Mouse (Mus musculus) neural tube, embryonic 14.5 days (tissue): ENCODE results near the gene Dvl2. TPM values are rescaled to one million over a fixed set of nuclear protein-coding genes. Genes with fewer than 3 reads are reported as not detected.

ENCODE experiments used
- ATAC-seq: fragments of 200-750 bp; cut with Nextera tagmentation; 2 replicates; pipeline ENCODE4 v1.8.0; 2017; ENCODE audit warnings: low read depth, mild to moderate bottlenecking, moderate TSS enrichment, moderate library complexity
- H3K27ac ChIP-seq: fragments of 300-500 bp; sonication (generic); 2 replicates; pipeline ENCODE4 v1.5.1; 2014; ENCODE audit warnings: low read depth, mild to moderate bottlenecking, control low read depth, low read length, moderate library complexity, mixed read lengths
- H3K27me3 ChIP-seq: fragments of 300-500 bp; sonication (generic); 2 replicates; pipeline ENCODE4 v1.6.1; 2014; ENCODE audit warnings: low read length; ENCODE audit not compliant: control insufficient read depth, insufficient read depth
- H3K36me3 ChIP-seq: fragments of 300-500 bp; sonication (generic); 2 replicates; pipeline ENCODE4 v1.6.1; 2014; ENCODE audit warnings: low read length, mixed read lengths; ENCODE audit not compliant: control insufficient read depth, insufficient read depth
- H3K4me1 ChIP-seq: fragments of 300-500 bp; sonication (generic); 2 replicates; pipeline ENCODE4 v1.6.1; 2014; ENCODE audit warnings: low read length; ENCODE audit not compliant: control insufficient read depth, insufficient read depth
- H3K4me2 ChIP-seq: fragments of 300-500 bp; sonication (generic); 2 replicates; pipeline ENCODE4 v1.6.1; 2014; ENCODE audit warnings: mild to moderate bottlenecking, low read depth, low read length, control low read depth
- H3K4me3 ChIP-seq: fragments of 300-500 bp; sonication (generic); 2 replicates; pipeline ENCODE4 v1.5.1; 2014; ENCODE audit warnings: low read depth, low read length, control low read depth, mixed read lengths
- H3K9ac ChIP-seq: fragments of 300-500 bp; sonication (generic); replicated peaks from 2 replicates; pipeline ENCODE4 v1.6.1; 2014; ENCODE audit warnings: low read depth, mild to moderate bottlenecking, control low read depth, low read length, mixed read lengths
- H3K9me3 ChIP-seq: fragments of 300-500 bp; sonication (generic); 2 replicates; pipeline ENCODE4 v1.6.1; 2016; ENCODE audit warnings: low read length; ENCODE audit not compliant: control insufficient read depth
- WGBS: fragments of 180-500 bp; shearing (Covaris S2); extraction: QIAGEN DNeasy Blood & Tissue Kit; methylation state at CpG from one replicate; pipeline ENCODE4 v1.1.7; 2014; 5-methylcytosine and 5-hydroxymethylcytosine counted together
- polyA plus RNA-seq: library from polyadenylated mRNA; unstranded; fragments of >200 nt; fragmentation: Nextera tagmentation; extraction: Ambion mirVana; gene quantifications from 2 replicates; pipeline ENCODE4 v1.2.1, GENCODE M21; 2014

Dvl2 gene
- polyA plus RNA-seq, 1 experiment from 2014 or later: 19.0 TPM

DNA sequence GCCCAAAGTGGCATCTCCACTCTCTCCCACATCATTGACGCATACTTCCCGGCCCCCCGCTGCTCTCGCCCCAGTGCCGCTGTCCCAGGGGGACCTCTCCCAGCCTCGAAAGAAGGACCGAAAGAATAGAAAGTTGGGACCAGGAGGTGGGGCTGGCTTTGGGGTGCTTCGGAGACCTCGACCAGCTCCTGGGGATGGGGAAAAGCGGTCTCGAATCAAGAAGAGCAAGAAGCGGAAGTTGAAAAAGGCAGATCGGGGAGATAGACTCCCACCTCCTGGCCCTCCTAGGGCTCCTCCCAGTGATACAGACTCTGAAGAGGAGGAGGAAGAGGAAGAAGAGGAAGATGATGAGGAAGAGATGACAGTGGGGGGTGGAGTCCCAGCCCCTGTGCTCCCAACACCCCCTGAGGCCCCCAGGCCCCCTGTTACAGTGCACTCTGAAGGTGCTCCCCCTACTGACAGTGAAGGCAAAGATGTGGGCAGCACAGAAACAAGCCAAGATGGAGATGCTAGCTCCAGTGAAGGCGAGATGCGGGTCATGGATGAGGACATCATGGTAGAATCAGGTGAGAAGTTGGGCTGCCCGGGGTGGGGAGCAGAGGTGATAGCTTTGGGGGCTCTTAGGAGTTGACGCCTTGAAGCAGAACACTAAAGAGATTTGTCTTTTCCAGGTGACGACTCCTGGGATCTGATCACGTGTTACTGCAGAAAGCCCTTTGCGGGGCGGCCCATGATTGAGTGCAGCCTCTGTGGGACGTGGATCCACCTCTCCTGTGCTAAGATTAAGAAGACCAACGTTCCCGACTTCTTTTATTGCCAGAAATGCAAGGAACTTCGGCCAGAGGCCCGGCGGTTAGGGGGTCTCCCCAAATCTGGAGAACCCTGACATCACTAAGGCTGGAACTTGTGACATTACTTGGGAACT lies 1.6 kb upstream of the Dvl2 start:
- Histone ChIP-seq H3K27me3 (no peaks in the 10 kb centered on the region), H3K4me2 (no peak overlapping the region), H3K9me3 (no peaks in the 10 kb centered on the region), H3K4me3 (no peak overlapping the region), H3K4me1 (peaks cover 35% of the 10 kb centered on the region), H3K36me3 (peaks cover 27% of the 10 kb centered on the region), H3K27ac (no peak overlapping the region), H3K9ac (no peak overlapping the region)
- 94% methylated on average over 27 of the region's 27 CpGs for WGBS
- no peak for ATAC-seq

DNA sequence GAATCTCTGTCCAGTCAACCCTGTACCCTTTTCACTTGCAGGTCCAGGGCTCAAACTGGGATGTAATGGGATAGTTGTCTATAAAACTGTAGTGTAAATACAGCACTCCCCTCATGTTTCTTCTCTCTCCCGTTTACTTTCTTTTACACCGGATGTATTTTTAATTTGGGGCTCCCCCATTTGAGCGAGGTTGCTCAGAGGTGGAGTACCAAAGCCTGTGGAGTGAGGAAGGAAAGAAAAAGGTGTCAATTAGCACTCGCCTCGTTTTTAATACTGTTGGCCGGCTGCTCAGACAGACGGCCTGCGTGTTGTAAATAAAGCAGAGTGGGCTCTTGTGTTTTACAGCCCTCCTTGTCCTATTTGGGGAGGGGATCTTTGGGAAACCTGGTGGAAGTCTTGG lies 729 bp upstream of the Dvl2 start:
- H3K4me2 ChIP-seq: peak overlapping the region; percentile 24; the same call in 1 of the 2 replicates
- H3K36me3 ChIP-seq: peaks cover 19% of the 10 kb centered on the region
- no peaks in the 10 kb centered on the region for H3K9me3 ChIP-seq
- H3K4me1 ChIP-seq: peaks cover 35% of the 10 kb centered on the region
- ATAC-seq: no peak
- no peak overlapping the region for H3K27ac ChIP-seq
- no peaks in the 10 kb centered on the region for H3K27me3 ChIP-seq
- no peak overlapping the region for H3K9ac ChIP-seq
- H3K4me3 ChIP-seq: no peak overlapping the region
- 75% methylated on average over 8 of the region's 8 CpGs for WGBS

DNA sequence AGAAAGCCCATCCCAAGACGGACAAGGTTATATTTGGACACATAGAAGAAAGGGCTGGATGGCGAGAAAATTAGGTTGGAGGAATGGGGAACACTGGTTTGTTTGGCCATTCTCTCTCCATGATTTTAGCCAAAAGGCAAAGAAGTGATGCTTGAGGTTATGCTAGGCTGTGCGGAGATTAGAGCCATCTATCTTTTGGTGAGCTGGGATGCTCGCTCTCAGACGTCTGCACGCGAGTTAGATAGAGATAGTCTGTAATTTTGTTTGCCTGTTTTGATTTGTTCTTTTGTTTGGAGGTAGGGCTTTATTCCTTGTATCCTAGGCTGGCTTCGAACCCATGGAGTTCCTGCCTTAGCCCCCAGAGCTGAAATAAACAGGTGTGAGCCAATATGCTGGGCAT lies 764 bp downstream of the Dvl2 start:
- Histone ChIP-seq H3K4me1 (peaks cover 35% of the 10 kb centered on the region), H3K27me3 (no peaks in the 10 kb centered on the region), H3K9me3 (no peaks in the 10 kb centered on the region), H3K9ac (peak overlapping the region; percentile 69), H3K4me3 (peak overlapping the region; percentile 75), H3K27ac (peak overlapping the region; percentile 93), H3K36me3 (peaks cover 29% of the 10 kb centered on the region), H3K4me2 (peak overlapping the region; percentile 46)
- no peak for ATAC-seq
- WGBS: 9% methylated on average over 8 of the region's 8 CpGs

GRCm38 (mm10) chr11:70001865-70002264 lies 1.5 kb downstream of the Dvl2 start:
- peak overlapping the region; percentile 46 for H3K4me2 ChIP-seq
- H3K27me3 ChIP-seq: no peaks in the 10 kb centered on the region
- no peak overlapping the region for H3K27ac ChIP-seq
- no peaks in the 10 kb centered on the region for H3K9me3 ChIP-seq
- no peak for ATAC-seq
- peak overlapping the region; percentile 75 for H3K4me3 ChIP-seq
- H3K9ac ChIP-seq: no peak overlapping the region
- H3K4me1 ChIP-seq: peaks cover 35% of the 10 kb centered on the region
- peaks cover 36% of the 10 kb centered on the region for H3K36me3 ChIP-seq

DNA sequence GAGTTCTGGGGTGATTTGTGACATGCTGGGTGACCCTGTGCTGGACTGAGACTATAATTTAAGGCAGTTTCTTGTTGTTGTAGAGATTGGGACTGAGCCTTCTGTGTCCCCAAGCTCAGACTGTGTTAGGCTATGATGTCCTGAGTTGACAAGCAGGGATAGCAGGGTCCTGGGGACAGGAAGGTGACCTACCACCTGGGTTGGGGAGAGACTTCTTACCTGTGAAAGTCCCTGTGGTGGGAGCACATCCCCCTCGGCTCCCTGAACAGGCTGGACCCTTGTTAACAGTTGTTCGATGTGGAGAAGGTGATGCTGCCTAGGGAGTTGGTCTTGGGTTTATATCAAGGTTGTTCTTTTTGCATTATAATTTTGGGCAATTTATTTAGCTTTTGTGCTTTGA lies 2.1 kb downstream of the Dvl2 start:
- peaks cover 32% of the 10 kb centered on the region for H3K4me1 ChIP-seq
- ATAC-seq: no peak
- H3K9ac ChIP-seq: 0 out of 2 replicates have a peak overlapping the region, but pooled peaks have one; percentile 4
- no peak overlapping the region for H3K4me3 ChIP-seq
- no peak overlapping the region for H3K27ac ChIP-seq
- peak overlapping the region; percentile 46 for H3K4me2 ChIP-seq
- 90% methylated on average over 2 of the region's 2 CpGs for WGBS
- no peaks in the 10 kb centered on the region for H3K27me3 ChIP-seq
- H3K36me3 ChIP-seq: peaks cover 42% of the 10 kb centered on the region
- no peaks in the 10 kb centered on the region for H3K9me3 ChIP-seq

DNA sequence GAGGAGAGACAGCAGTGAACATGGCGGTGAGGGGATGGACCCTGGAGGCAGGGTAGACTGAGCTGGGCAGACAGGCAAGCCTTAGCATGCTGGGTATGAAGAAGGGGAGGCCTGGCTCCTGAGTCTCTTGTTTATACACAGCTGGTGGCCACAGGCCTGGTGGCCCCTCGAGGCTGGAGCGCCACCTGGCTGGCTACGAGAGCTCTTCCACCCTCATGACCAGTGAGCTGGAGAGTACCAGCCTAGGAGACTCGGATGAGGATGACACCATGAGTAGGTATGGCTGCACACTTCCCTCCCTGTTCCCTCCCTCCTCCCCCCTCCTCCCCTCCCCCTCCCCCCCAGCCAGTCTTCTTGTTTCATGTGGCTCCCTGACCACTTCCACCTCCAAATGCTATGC lies 5.1 kb downstream of the Dvl2 start:
- Histone ChIP-seq H3K9me3 (no peaks in the 10 kb centered on the region), H3K27me3 (no peaks in the 10 kb centered on the region), H3K36me3 (peaks cover 54% of the 10 kb centered on the region), H3K4me2 (no peak overlapping the region), H3K4me1 (peaks cover 22% of the 10 kb centered on the region), H3K4me3 (no peak overlapping the region), H3K27ac (no peak overlapping the region), H3K9ac (no peak overlapping the region)
- WGBS: 72% methylated on average over 2 of the region's 5 CpGs
- no peak for ATAC-seq

DNA sequence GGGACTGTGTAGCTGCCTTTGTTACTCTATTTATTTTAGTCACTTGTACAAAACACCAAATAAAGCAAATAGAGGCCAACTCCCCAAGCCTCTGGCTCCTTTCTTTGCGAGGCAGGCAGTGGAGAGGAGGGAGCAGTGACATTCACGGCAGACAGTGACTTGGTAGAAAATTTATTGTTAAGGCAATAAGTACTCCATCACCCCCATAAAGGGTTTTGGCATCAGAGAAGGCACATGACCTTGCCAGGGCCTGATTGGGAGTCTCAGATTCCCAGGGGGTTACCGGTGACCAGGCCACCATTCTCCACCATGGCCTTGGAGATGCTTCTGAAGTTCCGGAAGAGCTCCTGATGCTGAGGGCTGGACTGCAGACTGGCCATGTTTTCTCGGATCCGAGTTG lies 9.6 kb downstream of the Dvl2 start:
- Histone ChIP-seq H3K4me1 (peaks cover 3% of the 10 kb centered on the region; the same call in 1 of the 2 replicates), H3K4me2 (no peak overlapping the region), H3K27me3 (no peaks in the 10 kb centered on the region), H3K9ac (no peak overlapping the region), H3K36me3 (peaks cover 75% of the 10 kb centered on the region), H3K27ac (no peak overlapping the region), H3K4me3 (no peak overlapping the region), H3K9me3 (no peaks in the 10 kb centered on the region)
- 89% methylated on average over 6 of the region's 6 CpGs for WGBS
- ATAC-seq: no peak

- no peak overlapping the region for H3K9ac ChIP-seq
- WGBS: 92% methylated on average over 12 of the region's 12 CpGs
- no peak for ATAC-seq
Observed at GRCm38 (mm10) chr11:70010548-70010947, 10.2 kb downstream of the Dvl2 start.

DNA sequence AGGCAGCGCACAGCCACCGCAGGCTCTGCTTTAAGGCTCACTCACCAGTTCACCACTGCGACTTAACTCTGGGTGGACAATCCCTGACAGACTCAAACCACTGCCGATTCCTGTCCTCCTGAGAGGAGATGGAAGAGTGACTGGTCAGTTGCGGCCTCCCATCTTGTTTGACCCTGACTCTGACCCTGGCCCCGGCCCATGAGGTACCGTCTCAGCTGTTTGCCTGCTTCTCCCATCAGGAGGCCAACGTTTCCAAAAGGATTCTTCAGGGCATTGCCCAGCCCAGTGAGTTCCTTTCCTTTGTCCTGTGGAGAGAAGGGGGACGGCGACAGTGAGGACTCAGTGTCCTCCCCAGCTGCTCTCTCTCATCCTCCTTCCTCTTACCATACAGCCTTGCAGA lies 10.6 kb downstream of the Dvl2 start:
- H3K4me2 ChIP-seq: no peak overlapping the region
- peaks cover 3% of the 10 kb centered on the region; the same call in 1 of the 2 replicates for H3K4me1 ChIP-seq
- no peaks in the 10 kb centered on the region for H3K27me3 ChIP-seq
- H3K36me3 ChIP-seq: peaks cover 67% of the 10 kb centered on the region
- ATAC-seq: no peak
- H3K4me3 ChIP-seq: no peak overlapping the region
- no peak overlapping the region for H3K27ac ChIP-seq
- no peaks in the 10 kb centered on the region for H3K9me3 ChIP-seq
- H3K9ac ChIP-seq: no peak overlapping the region
- WGBS: 84% methylated on average over 10 of the region's 10 CpGs

More at GRCm38 (mm10) chr11:70010548-70010947, 10.2 kb downstream of the Dvl2 start:
- Histone ChIP-seq H3K27ac (no peak overlapping the region), H3K9me3 (no peaks in the 10 kb centered on the region), H3K4me1 (peaks cover 3% of the 10 kb centered on the region; the same call in 1 of the 2 replicates), H3K27me3 (no peaks in the 10 kb centered on the region), H3K4me3 (no peak overlapping the region), H3K36me3 (peaks cover 71% of the 10 kb centered on the region), H3K4me2 (no peak overlapping the region)
